Mouse (Mus musculus) stomach, postnatal 0 days (tissue): Measurements from ENCODE around the gene Thsd4. TPM values are rescaled to one million over a fixed set of nuclear protein-coding genes. Genes with fewer than 3 reads are reported as not detected.

Experiments
- ATAC-seq: fragments of 200-750 bp; cut with Nextera tagmentation; 2 replicates; pipeline ENCODE4 v1.8.0; 2017; ENCODE audit not compliant: low FRiP score, low TSS enrichment
- DNase-seq: peaks from one replicate; pipeline ENCODE4 v3.0.0-alpha.2; 2016; ENCODE audit warnings: low spot score
- H3K27ac ChIP-seq: fragments of 300-500 bp; sonication (generic); replicated peaks from 2 replicates; pipeline ENCODE4 v1.5.1; 2014; ENCODE audit warnings: mild to moderate bottlenecking, control low read depth
- H3K27me3 ChIP-seq: fragments of 300-500 bp; sonication (generic); 2 replicates; pipeline ENCODE4 v1.6.1; 2014; ENCODE audit warnings: low read length; ENCODE audit not compliant: control insufficient read depth, insufficient read depth
- H3K36me3 ChIP-seq: fragments of 300-500 bp; sonication (generic); 2 replicates; pipeline ENCODE4 v1.6.1; 2014; ENCODE audit warnings: low read length, mixed read lengths; ENCODE audit not compliant: control insufficient read depth, insufficient read depth
- H3K4me1 ChIP-seq: fragments of 300-500 bp; sonication (generic); replicated peaks from 2 replicates; pipeline ENCODE4 v1.6.1; 2014; ENCODE audit warnings: antibody characterized with exemption; ENCODE audit not compliant: control insufficient read depth, insufficient read depth
- H3K4me2 ChIP-seq: fragments of 300-500 bp; sonication (generic); replicated peaks from 2 replicates; pipeline ENCODE4 v1.6.1; 2014; ENCODE audit warnings: low read depth, mild to moderate bottlenecking, control low read depth, moderate library complexity
- H3K4me3 ChIP-seq: fragments of 300-500 bp; sonication (generic); 2 replicates; pipeline ENCODE4 v1.5.1; 2014; ENCODE audit warnings: low read depth, low read length, control low read depth
- H3K9ac ChIP-seq: fragments of 300-500 bp; sonication (generic); 2 replicates; pipeline ENCODE4 v1.6.1; 2014; ENCODE audit warnings: mild to moderate bottlenecking, low read length, control low read depth, mixed read lengths
- H3K9me3 ChIP-seq: fragments of 300-500 bp; sonication (generic); 2 replicates; pipeline ENCODE4 v1.6.1; 2016; ENCODE audit warnings: low read length; ENCODE audit not compliant: control insufficient read depth
- CTCF ChIP-seq: IDR thresholded peaks from 2 replicates; pipeline ENCODE4 v1.5.1; 2016; ENCODE audit warnings: antibody characterized with exemption, low read depth, mild to moderate bottlenecking, moderate library complexity
- EP300 ChIP-seq: optimal IDR thresholded peaks from 2 replicates; pipeline ENCODE3; 2016; ENCODE audit warnings: antibody characterized with exemption
- WGBS: fragments of 180-500 bp; shearing (Covaris S2); extraction: QIAGEN DNeasy Blood & Tissue Kit; methylation state at CpG from one replicate; pipeline ENCODE4 v1.1.7; 2014; 5-methylcytosine and 5-hydroxymethylcytosine counted together
- polyA plus RNA-seq: library from polyadenylated mRNA; unstranded; fragments of >200 nt; fragmentation: Nextera tagmentation; extraction: Ambion mirVana; gene quantifications from 2 replicates; pipeline ENCODE4 v1.2.1, GENCODE M21; 2015

Thsd4 gene
- polyA plus RNA-seq = 9.6 and 10.7 TPM in 2 replicates

GRCm38 (mm10) chr9:60521806-60522264 is at the start of gene Thsd4:
Thsd4 (minus strand) TSS chr9:60522046.
- no peaks in the 10 kb centered on the region for H3K27me3 ChIP-seq
- WGBS = under 1% methylated on average over 46 of the region's 51 CpGs
- H3K4me1 ChIP-seq = peaks cover 5% of the 10 kb centered on the region; the same call in 1 of the 2 replicates
- peak within 1 kb of the TSS; percentile 69 for H3K27ac ChIP-seq
- H3K9ac ChIP-seq = peak within 1 kb of the TSS; percentile 80
- H3K9me3 ChIP-seq = no peaks in the 10 kb centered on the region
- peak within 1 kb of the TSS; percentile 66 for H3K4me3 ChIP-seq
- ATAC-seq (peak; percentile 70), DNase-seq (peak; percentile 73)
- peak within 1 kb of the TSS; percentile 88 for H3K4me2 ChIP-seq
- TF ChIP-seq CTCF (peak; percentile 82), EP300 (no peak)
- no peaks in the 10 kb centered on the region for H3K36me3 ChIP-seq

- WGBS = 82% methylated on average over 4 of the region's 4 CpGs
Observed at GRCm38 (mm10) chr9:60571041-60571440, 49.2 kb upstream of the Thsd4 start.

GRCm38 (mm10) chr9:60569366-60569765 is 47.5 kb upstream of the Thsd4 start:
- DNase-seq = no peak
- TF ChIP-seq EP300 = no peak
- no peak for TF ChIP-seq CTCF
- Histone ChIP-seq H3K4me1 (no peaks in the 10 kb centered on the region), H3K4me2 (no peak overlapping the region), H3K9ac (no peak overlapping the region), H3K27ac (no peak overlapping the region), H3K27me3 (no peaks in the 10 kb centered on the region), H3K36me3 (no peaks in the 10 kb centered on the region), H3K4me3 (no peak overlapping the region), H3K9me3 (no peaks in the 10 kb centered on the region)
- no peak for ATAC-seq
- 68% methylated on average over 2 of the region's 2 CpGs for WGBS

More at GRCm38 (mm10) chr9:60571041-60571440, 49.2 kb upstream of the Thsd4 start:
- Histone ChIP-seq H3K4me3 (no peak overlapping the region), H3K4me2 (no peak overlapping the region), H3K27me3 (no peaks in the 10 kb centered on the region), H3K36me3 (no peaks in the 10 kb centered on the region), H3K27ac (no peak overlapping the region), H3K4me1 (no peaks in the 10 kb centered on the region), H3K9me3 (no peaks in the 10 kb centered on the region), H3K9ac (no peak overlapping the region)
- ATAC-seq (no peak), DNase-seq (no peak)
- TF ChIP-seq EP300 (no peak), CTCF (no peak)

GRCm38 (mm10) chr9:60563809-60564208 is 42.0 kb upstream of the Thsd4 start:
- Histone ChIP-seq H3K27me3 (no peaks in the 10 kb centered on the region), H3K4me2 (no peak overlapping the region), H3K9ac (no peak overlapping the region), H3K9me3 (no peaks in the 10 kb centered on the region), H3K4me3 (no peak overlapping the region), H3K4me1 (0 out of 2 replicates have a peak, but pooled peaks cover 4% of the 10 kb centered on the region), H3K27ac (no peak overlapping the region), H3K36me3 (no peaks in the 10 kb centered on the region)
- 78% methylated on average over 7 of the region's 7 CpGs for WGBS
- TF ChIP-seq CTCF (no peak), EP300 (no peak)
- ATAC-seq (no peak), DNase-seq (no peak)

GRCm38 (mm10) chr9:60562443-60563371 is 40.9 kb upstream of the Thsd4 start:
- H3K9ac ChIP-seq = no peak overlapping the region

More at GRCm38 (mm10) chr9:60562443-60563371, 40.9 kb upstream of the Thsd4 start:
- 0 out of 2 replicates have a peak overlapping the region, but pooled peaks have one; percentile 35 for H3K27ac ChIP-seq
- WGBS = 29% methylated on average over 20 of the region's 20 CpGs
- ATAC-seq (peak; percentile 85), DNase-seq (peak; percentile 70)
- H3K4me1 ChIP-seq = 0 out of 2 replicates have a peak, but pooled peaks cover 4% of the 10 kb centered on the region
- no peaks in the 10 kb centered on the region for H3K27me3 ChIP-seq
- TF ChIP-seq CTCF = peak; percentile 71
- TF ChIP-seq EP300 = no peak
- H3K9me3 ChIP-seq = no peaks in the 10 kb centered on the region
- H3K4me3 ChIP-seq = no peak overlapping the region
- H3K36me3 ChIP-seq = no peaks in the 10 kb centered on the region
- peak overlapping the region; percentile 34 for H3K4me2 ChIP-seq
